In genomic region chr12:25432796-25433195, GRCm38 (mm10) we compare ENCODE assay signal across 23 mouse cellular contexts.
DNase-seq lines count a peak whose midpoint lies in the region.
"Had no signal": no experiment of that assay in that cellular context is flagged by ENCODE, and none has a peak within 500 bp of the region (broad histone marks: within the 10 kb centered on the region; RNA-seq: fewer than 3 reads in every experiment).

No protein-coding gene starts in this region.

- WGBS in heart, embryonic 10.5 days, result 86% methylated on average over 6 of the region's 6 CpGs

- H3K27ac ChIP-seq in heart, embryonic 10.5 days, result no peak overlapping the region
- H3K27ac ChIP-seq: forebrain, embryonic 10.5 days; forebrain, embryonic 13.5 days; heart, embryonic 13.5 days; hindbrain, embryonic 10.5 days; hindbrain, embryonic 13.5 days; intestine, embryonic 15.5 days had no signal

- DNase-seq in heart, adult 11 months, result peak; percentile 87
- no peak for DNase-seq in heart, adult 8-10 months (ENCODE audit: low spot score)
- DNase-seq in heart, postnatal 25 days (ENCODE audit: low spot score), result peak; percentile 3
- no peak for DNase-seq in heart, embryonic 10.5 days (ENCODE audit: low spot score)
- peak; percentile 68 for DNase-seq in adrenal gland, postnatal 14 days
- DNase-seq in left cerebral cortex, postnatal 4 days, result no peak
- DNase-seq in thymus, postnatal 36 days, result no peak
- DNase-seq: B cell, adult 2 months; cerebellum, adult 18-20 months; cerebellum, adult 9-10 months; cerebellum, postnatal 14 days; gastrocnemius, postnatal 10 days; gastrocnemius, postnatal 36 days; kidney, adult 11 months; kidney, adult 8-10 months had no signal

- H3K36me3 ChIP-seq in heart, embryonic 10.5 days, result no peaks in the 10 kb centered on the region
- H3K36me3 ChIP-seq: forebrain, embryonic 10.5 days; G1E; heart, embryonic 13.5 days; hindbrain, embryonic 10.5 days; hindbrain, embryonic 13.5 days; intestine, embryonic 15.5 days had no signal

- no peak overlapping the region for H3K4me3 ChIP-seq in heart, embryonic 10.5 days
- H3K4me3 ChIP-seq: forebrain, embryonic 10.5 days; forebrain, embryonic 13.5 days; heart, embryonic 13.5 days; hindbrain, embryonic 10.5 days; hindbrain, embryonic 13.5 days; intestine, embryonic 15.5 days had no signal

- no peaks in the 10 kb centered on the region for H3K9me3 ChIP-seq in heart, embryonic 10.5 days
- H3K9me3 ChIP-seq: forebrain, embryonic 10.5 days; forebrain, embryonic 13.5 days; heart, embryonic 13.5 days; hindbrain, embryonic 10.5 days; hindbrain, embryonic 13.5 days; intestine, embryonic 15.5 days had no signal

- H3K4me1 ChIP-seq in heart, embryonic 10.5 days, result peaks cover 4% of the 10 kb centered on the region; the same call in 1 of the 2 replicates
- H3K4me1 ChIP-seq: forebrain, embryonic 10.5 days; forebrain, embryonic 13.5 days; hindbrain, embryonic 10.5 days; hindbrain, embryonic 13.5 days; intestine, embryonic 15.5 days had no signal

- intact Hi-C loops in heart, postnatal 25 days (cut with DNase I), result no loop called here
- intact Hi-C loops in left cerebral cortex, postnatal 4 days (cut with DNase I), result no loop called here

- H3K27me3 ChIP-seq in heart, embryonic 10.5 days (ENCODE audit: insufficient read depth, poor library complexity, severe bottlenecking), result no peaks in the 10 kb centered on the region
- H3K27me3 ChIP-seq: CH12.LX; forebrain, embryonic 13.5 days; heart, embryonic 13.5 days; hindbrain, embryonic 13.5 days; intestine, embryonic 15.5 days had no signal

Comparison
In these comparisons a context has a peak if more than half of its experiments do, and no peak if none do; other contexts are left out.
1. DNase-seq: peak in heart, adult 11 months (single experiment), heart, postnatal 25 days (single experiment) and adrenal gland, postnatal 14 days (single experiment); none in heart, adult 8-10 months (single experiment), heart, embryonic 10.5 days (single experiment), left cerebral cortex, postnatal 4 days (single experiment) and thymus, postnatal 36 days (0 of 2).